Mouse (Mus musculus) common myeloid progenitor, adult 5-6 weeks (primary cell): ENCODE measurements at regions not wholly inside any gene's neighbourhood (a gene's known extent, or its start where the extent isn't known, plus 50 kb on each side); places are given as distances from the start of the nearest gene placed in this dataset.

Experiments used
- ATAC-seq: replicated peaks from 2 replicates; pipeline ENCODE4 v1.8.0; 2016; ENCODE audit warnings: low read depth, mild to moderate bottlenecking, moderate TSS enrichment, inconsistent platforms; ENCODE audit not compliant: poor library complexity, severe bottlenecking

- no peak for ATAC-seq
These were observed 53.4 kb downstream of the Cartpt start for GRCm38 (mm10) chr13:99847531-99847930.

GRCm38 (mm10) chr13:99842626-99843025 is 58.3 kb downstream of the Cartpt start:
- no peak for ATAC-seq

- ATAC-seq: no peak
These were observed 61.4 kb downstream of the Cartpt start for GRCm38 (mm10) chr13:99839446-99839845.

GRCm38 (mm10) chr13:99837772-99838425 is 63.0 kb downstream of the Cartpt start:
- peak; percentile 56 for ATAC-seq

- no peak for ATAC-seq
These were observed 63.7 kb downstream of the Cartpt start for GRCm38 (mm10) chr13:99837180-99837579.

GRCm38 (mm10) chr13:99836586-99836985 is 64.3 kb downstream of the Cartpt start:
- ATAC-seq: no peak

GRCm38 (mm10) chr13:99835518-99835917 is 65.4 kb downstream of the Cartpt start:
- no peak for ATAC-seq

- ATAC-seq: no peak
These were observed 70.7 kb downstream of the Cartpt start for GRCm38 (mm10) chr13:99830080-99830724.

- ATAC-seq: no peak
These were observed 73.3 kb downstream of the Cartpt start for GRCm38 (mm10) chr13:99827573-99827972.

- ATAC-seq: no peak
These were observed 76.3 kb downstream of the Cartpt start for GRCm38 (mm10) chr13:99824625-99825024.

GRCm38 (mm10) chr13:99816666-99817065 is 84.2 kb downstream of the Cartpt start:
- no peak for ATAC-seq

- no peak for ATAC-seq
These were observed 85.1 kb downstream of the Cartpt start for GRCm38 (mm10) chr13:99815786-99816185.

GRCm38 (mm10) chr13:99814801-99815200 is 86.1 kb downstream of the Cartpt start:
- ATAC-seq: no peak

- no peak for ATAC-seq
These were observed 86.8 kb downstream of the Cartpt start for GRCm38 (mm10) chr13:99814033-99814556.

GRCm38 (mm10) chr13:99794448-99794847 is 106.4 kb downstream of the Cartpt start:
- no peak for ATAC-seq

- ATAC-seq: no peak
These were observed 107.0 kb downstream of the Cartpt start for GRCm38 (mm10) chr13:99793786-99794435.

- ATAC-seq: no peak
These were observed 107.9 kb downstream of the Cartpt start for GRCm38 (mm10) chr13:99793001-99793400.

- no peak for ATAC-seq
These were observed 109.9 kb downstream of the Cartpt start for GRCm38 (mm10) chr13:99790951-99791350.

- no peak for ATAC-seq
These were observed 113.1 kb downstream of the Cartpt start for GRCm38 (mm10) chr13:99787760-99788159.

GRCm38 (mm10) chr13:99785427-99785826 is 115.5 kb downstream of the Cartpt start:
- no peak for ATAC-seq

- no peak for ATAC-seq
These were observed 116.6 kb downstream of the Cartpt start for GRCm38 (mm10) chr13:99784314-99784713.
